Mouse (Mus musculus) WW6 (cell line): ENCODE measurements around the gene Arhgap28.

Source experiments
- DNase-seq: peaks from one replicate; pipeline ENCODE4 v3.0.0-alpha.2; 2013; ENCODE audit warnings: low read depth, low spot score

Gene Arhgap28

GRCm38 (mm10) chr17:67941026-67941425 lies 62.9 kb downstream of the Arhgap28 start:
- DNase-seq: no peak

- no peak for DNase-seq
Observed at GRCm38 (mm10) chr17:67937050-67937449, 66.9 kb downstream of the Arhgap28 start.

- DNase-seq: no peak
Observed at GRCm38 (mm10) chr17:67935556-67935955, 68.4 kb downstream of the Arhgap28 start.

- no peak for DNase-seq
Observed at GRCm38 (mm10) chr17:67931396-67931795, 72.5 kb downstream of the Arhgap28 start.

GRCm38 (mm10) chr17:67930957-67931356 lies 73.0 kb downstream of the Arhgap28 start:
- DNase-seq: no peak

- no peak for DNase-seq
Observed at GRCm38 (mm10) chr17:67930467-67930866, 73.5 kb downstream of the Arhgap28 start.

GRCm38 (mm10) chr17:67928280-67928679 lies 75.6 kb downstream of the Arhgap28 start:
- no peak for DNase-seq

- no peak for DNase-seq
Observed at GRCm38 (mm10) chr17:67927864-67928263, 76.1 kb downstream of the Arhgap28 start.

GRCm38 (mm10) chr17:67919959-67920358 lies 84.0 kb downstream of the Arhgap28 start:
- DNase-seq: no peak

- no peak for DNase-seq
Observed at GRCm38 (mm10) chr17:67918201-67918600, 85.7 kb downstream of the Arhgap28 start.

- DNase-seq: no peak
Observed at GRCm38 (mm10) chr17:67916901-67917300, 87.0 kb downstream of the Arhgap28 start.

GRCm38 (mm10) chr17:67912640-67913039 lies 91.3 kb downstream of the Arhgap28 start:
- DNase-seq: peak; percentile 40

- no peak for DNase-seq
Observed at GRCm38 (mm10) chr17:67912051-67912450, 91.9 kb downstream of the Arhgap28 start.

- no peak for DNase-seq
Observed at GRCm38 (mm10) chr17:67908537-67908936, 95.4 kb downstream of the Arhgap28 start.

- DNase-seq: no peak
Observed at GRCm38 (mm10) chr17:67908137-67908536, 95.8 kb downstream of the Arhgap28 start.

- no peak for DNase-seq
Observed at GRCm38 (mm10) chr17:67907532-67908054, 96.3 kb downstream of the Arhgap28 start.

GRCm38 (mm10) chr17:67906236-67906635 lies 97.7 kb downstream of the Arhgap28 start:
- DNase-seq: no peak

GRCm38 (mm10) chr17:67904315-67904944 lies 99.5 kb downstream of the Arhgap28 start:
- DNase-seq: no peak

- DNase-seq: no peak
Observed at GRCm38 (mm10) chr17:67902847-67903246, 101.1 kb downstream of the Arhgap28 start.

- no peak for DNase-seq
Observed at GRCm38 (mm10) chr17:67901161-67901560, 102.8 kb downstream of the Arhgap28 start.

GRCm38 (mm10) chr17:67899376-67899775 lies 104.5 kb downstream of the Arhgap28 start:
- DNase-seq: no peak

- no peak for DNase-seq
Observed at GRCm38 (mm10) chr17:67896413-67896812, 107.5 kb downstream of the Arhgap28 start.

- DNase-seq: no peak
Observed at GRCm38 (mm10) chr17:67889481-67890325, 114.2 kb downstream of the Arhgap28 start.
